Mouse (Mus musculus) G1E (cell line): ENCODE data around the gene Mecom.

Source experiments
- CTCF ChIP-seq: IDR thresholded peaks from 2 replicates; pipeline ENCODE4 v1.5.1; 2012; ENCODE audit warnings: low read depth, low read length, inconsistent platforms, mixed read lengths
- GATA1 ChIP-seq: IDR thresholded peaks from 2 replicates; pipeline ENCODE4 v1.6.1; 2012; ENCODE audit warnings: borderline replicate concordance, low read length, inconsistent platforms, mixed read lengths
- GATA2 ChIP-seq: IDR thresholded peaks from 2 replicates; pipeline ENCODE4 v1.6.1; 2012; ENCODE audit warnings: low read depth, low read length, inconsistent platforms, borderline replicate concordance
- POLR2AphosphoS5 ChIP-seq: IDR thresholded peaks from 2 replicates; pipeline ENCODE4 v1.6.1; 2012; ENCODE audit warnings: low read depth, low read length, inconsistent platforms; ENCODE audit not compliant: insufficient replicate concordance
- TAL1 ChIP-seq: conservative IDR thresholded peaks from 2 replicates; pipeline ENCODE4 v1.6.1; 2012; ENCODE audit warnings: low read depth, low read length, inconsistent platforms, mixed read lengths

DNA sequence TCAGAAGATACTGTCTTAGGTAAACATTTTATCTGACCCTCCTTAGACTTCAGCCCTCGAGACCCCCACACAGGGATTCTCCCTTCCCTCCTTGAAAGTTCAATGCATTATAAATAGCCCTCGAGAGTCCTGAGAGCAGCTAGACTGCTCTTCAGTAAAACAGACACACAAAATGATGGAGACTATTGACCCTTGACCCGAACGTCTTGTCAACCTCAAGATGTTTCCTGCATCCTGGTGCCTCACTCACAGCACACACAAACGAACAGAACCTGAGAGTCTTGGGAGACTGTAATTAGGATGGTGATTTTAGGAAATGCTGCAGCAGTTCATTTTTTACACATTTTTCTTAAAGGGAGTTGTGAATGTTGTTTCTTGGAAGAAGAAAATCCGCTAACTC is 168.5 kb downstream of the Mecom start:
- TF ChIP-seq CTCF (no peak), GATA2 (no peak), GATA1 (no peak), TAL1 (no peak), POLR2AphosphoS5 (no peak)
